Mouse (Mus musculus): Measurements from ENCODE around the gene Gcgr.

GRCm38 (mm10) chr11:120490291-120491046 is 40.0 kb upstream of the Gcgr start:
- peak; percentile 32; the same call in 1 of the 2 replicates for TF ChIP-seq CTCF (IDR thresholded peaks at IDR 0.05)
- no peak for TF ChIP-seq EP300 (IDR thresholded peaks at IDR 0.05)

All from lung, postnatal 0 days (tissue).